Mouse (Mus musculus) embryonic facial prominence, embryonic 10.5 days (tissue): Measurements from ENCODE around the gene Bub1b. TPM values are rescaled to one million over a fixed set of nuclear protein-coding genes. Genes with fewer than 3 reads are reported as not detected.

Source experiments
- polyA plus RNA-seq: library from polyadenylated mRNA; unstranded; fragments of >200 nt; fragmentation: Nextera tagmentation; extraction: Ambion mirVana; gene quantifications from 2 replicates; pipeline ENCODE4 v1.2.1, GENCODE M21; 2016

Bub1b gene
- polyA plus RNA-seq, 1 experiment from 2014 or later: 162 TPM

Other genes with a start within 250 kb of the Bub1b start
- 0.16 and 0.17 TPM in 2 replicates for gene Gpr176, start 224.8 kb upstream of the Bub1b start, polyA plus RNA-seq
- gene Eif2ak4, start 209.6 kb upstream of the Bub1b start, polyA plus RNA-seq: 13.9 and 14.4 TPM in 2 replicates
- gene Srp14, start 118.5 kb upstream of the Bub1b start, polyA plus RNA-seq: 234 and 245 TPM in 2 replicates
- gene Bmf, start 48.5 kb upstream of the Bub1b start, polyA plus RNA-seq: 5.6 and 6.0 TPM in 2 replicates
- gene Pak6, start 65.1 kb downstream of the Bub1b start, polyA plus RNA-seq: 0.45 and 0.72 TPM in 2 replicates
- gene Ankrd63, start 105.8 kb downstream of the Bub1b start, polyA plus RNA-seq: not detected in 2 replicates
- 0.41 and 0.44 TPM in 2 replicates for gene Plcb2, start 130.2 kb downstream of the Bub1b start, polyA plus RNA-seq
- gene Inafm2, start 147.5 kb downstream of the Bub1b start, polyA plus RNA-seq: 15.8 and 16.8 TPM in 2 replicates
- gene Ccdc9b, start 164.4 kb downstream of the Bub1b start, polyA plus RNA-seq: 0.29 and 0.41 TPM in 2 replicates
- not detected in 2 replicates for gene Phgr1, start 174.6 kb downstream of the Bub1b start, polyA plus RNA-seq
- gene Disp2, start 181.5 kb downstream of the Bub1b start, polyA plus RNA-seq: 1.2 and 1.4 TPM in 2 replicates
- gene Knstrn, start 215.8 kb downstream of the Bub1b start, polyA plus RNA-seq: 149 and 150 TPM in 2 replicates